Mouse (Mus musculus) lung, postnatal 0 days (tissue): Measurements from ENCODE around the gene Kcnj10. TPM values are rescaled to one million over a fixed set of nuclear protein-coding genes. Genes with fewer than 3 reads are reported as not detected.

ENCODE experiments used
- ATAC-seq: fragments of 200-750 bp; cut with Nextera tagmentation; 2 replicates; pipeline ENCODE4 v1.8.0; 2017; ENCODE audit warnings: moderate library complexity
- DNase-seq: peaks from one replicate; pipeline ENCODE4 v3.0.0-alpha.2; 2016; ENCODE audit warnings: low spot score
- H3K27ac ChIP-seq: fragments of 300-500 bp; sonication (generic); 2 replicates; pipeline ENCODE4 v1.5.1; 2014; ENCODE audit warnings: antibody characterized with exemption, mild to moderate bottlenecking, low read length, mixed read lengths
- H3K27me3 ChIP-seq: fragments of 300-500 bp; sonication (generic); replicated peaks from 2 replicates; pipeline ENCODE4 v1.6.1; 2014; ENCODE audit warnings: low read length, mixed read lengths; ENCODE audit not compliant: insufficient read depth
- H3K36me3 ChIP-seq: fragments of 300-500 bp; sonication (generic); 2 replicates; pipeline ENCODE4 v1.6.1; 2014; ENCODE audit warnings: low read length, mixed read lengths; ENCODE audit not compliant: insufficient read depth
- H3K4me1 ChIP-seq: fragments of 300-500 bp; sonication (generic); 2 replicates; pipeline ENCODE4 v1.6.1; 2014; ENCODE audit warnings: antibody characterized with exemption, low read depth, low read length, mixed read lengths; ENCODE audit not compliant: insufficient read depth
- H3K4me2 ChIP-seq: fragments of 300-500 bp; sonication (generic); replicated peaks from 2 replicates; pipeline ENCODE4 v1.6.1; 2014; ENCODE audit warnings: low read depth, mild to moderate bottlenecking, low read length, moderate library complexity, mixed read lengths
- H3K4me3 ChIP-seq: fragments of 300-500 bp; sonication (generic); 2 replicates; pipeline ENCODE4 v1.5.1; 2014; ENCODE audit warnings: low read depth, low read length
- H3K9ac ChIP-seq: fragments of 300-500 bp; sonication (generic); replicated peaks from 2 replicates; pipeline ENCODE4 v1.6.1; 2014; ENCODE audit warnings: low read depth, mild to moderate bottlenecking
- H3K9me3 ChIP-seq: fragments of 300-500 bp; sonication (generic); 2 replicates; pipeline ENCODE4 v1.6.1; 2016; ENCODE audit warnings: low read length, mixed read lengths
- CTCF ChIP-seq: IDR thresholded peaks from 2 replicates; pipeline ENCODE4 v1.5.1; 2016; ENCODE audit warnings: antibody characterized with exemption, mild to moderate bottlenecking
- EP300 ChIP-seq: IDR thresholded peaks from 2 replicates; pipeline ENCODE4 v1.6.1; 2016; ENCODE audit warnings: antibody characterized with exemption, mild to moderate bottlenecking, control low read depth
- WGBS: fragments of 180-500 bp; shearing (Covaris S2); extraction: QIAGEN DNeasy Blood & Tissue Kit; methylation state at CpG from one replicate; pipeline ENCODE4 v1.1.7; 2014; 5-methylcytosine and 5-hydroxymethylcytosine counted together
- polyA plus RNA-seq: library from polyadenylated mRNA; unstranded; fragments of >200 nt; fragmentation: Nextera tagmentation; extraction: Ambion mirVana; gene quantifications from 2 replicates; pipeline ENCODE4 v1.2.1, GENCODE M21; 2015

The Kcnj10 gene
- polyA plus RNA-seq, 1 experiment from 2014 or later: 0.04 TPM

GRCm38 (mm10) chr1:172352001-172352400 is 11.0 kb downstream of the Kcnj10 start:
- H3K4me3 ChIP-seq: no peak overlapping the region
- no peak overlapping the region for H3K9ac ChIP-seq
- no peaks in the 10 kb centered on the region for H3K36me3 ChIP-seq
- no peak overlapping the region for H3K27ac ChIP-seq
- no peak for DNase-seq
- ATAC-seq: no peak
- peaks cover 7% of the 10 kb centered on the region; the same call in 1 of the 2 replicates for H3K27me3 ChIP-seq
- TF ChIP-seq CTCF (no peak), EP300 (no peak)
- H3K9me3 ChIP-seq: no peaks in the 10 kb centered on the region
- no peak overlapping the region for H3K4me2 ChIP-seq
- no peaks in the 10 kb centered on the region for H3K4me1 ChIP-seq
- 55% methylated on average over 6 of the region's 6 CpGs for WGBS

GRCm38 (mm10) chr1:172352453-172352852 is 11.4 kb downstream of the Kcnj10 start:
- 80% methylated on average over 3 of the region's 3 CpGs for WGBS
- ATAC-seq (no peak), DNase-seq (no peak)
- Histone ChIP-seq H3K4me2 (no peak overlapping the region), H3K9me3 (no peaks in the 10 kb centered on the region), H3K9ac (no peak overlapping the region), H3K4me1 (no peaks in the 10 kb centered on the region), H3K27ac (no peak overlapping the region), H3K4me3 (no peak overlapping the region), H3K36me3 (no peaks in the 10 kb centered on the region), H3K27me3 (peaks cover 7% of the 10 kb centered on the region; the same call in 1 of the 2 replicates)
- TF ChIP-seq CTCF (no peak), EP300 (no peak)

GRCm38 (mm10) chr1:172355336-172355735 is 14.3 kb downstream of the Kcnj10 start:
- TF ChIP-seq CTCF (no peak), EP300 (no peak)
- Histone ChIP-seq H3K9ac (no peak overlapping the region), H3K4me1 (no peaks in the 10 kb centered on the region), H3K27ac (no peak overlapping the region), H3K4me2 (no peak overlapping the region), H3K9me3 (no peaks in the 10 kb centered on the region), H3K36me3 (no peaks in the 10 kb centered on the region), H3K27me3 (peaks cover 7% of the 10 kb centered on the region; the same call in 1 of the 2 replicates), H3K4me3 (no peak overlapping the region)
- no peak for DNase-seq
- WGBS: 46% methylated on average over 3 of the region's 3 CpGs
- ATAC-seq: no peak

DNA sequence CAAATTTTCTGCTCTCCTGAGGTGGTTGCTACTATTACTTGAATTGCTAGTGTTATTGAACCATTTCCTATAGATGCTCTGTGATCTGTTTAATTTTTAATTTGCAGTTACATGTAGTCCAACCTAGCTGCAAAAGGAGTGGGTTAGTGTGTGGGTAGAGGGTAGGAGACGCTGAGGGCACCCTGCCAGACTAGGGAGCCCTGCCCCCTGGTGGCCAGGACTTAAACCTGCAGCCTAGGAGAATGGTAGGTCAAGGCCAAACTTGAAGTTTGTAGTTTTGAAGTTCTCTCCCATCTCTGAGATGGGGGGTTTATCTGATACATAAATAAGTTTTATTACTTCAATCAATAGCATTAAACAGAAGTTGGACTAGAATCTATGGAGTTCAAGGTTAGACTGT is 16.5 kb downstream of the Kcnj10 start:
- H3K9me3 ChIP-seq: no peaks in the 10 kb centered on the region
- no peaks in the 10 kb centered on the region for H3K36me3 ChIP-seq
- ATAC-seq: peak; percentile 57
- H3K4me3 ChIP-seq: no peak overlapping the region
- WGBS: 0% methylated on average over 1 of the region's 1 CpGs
- no peak overlapping the region for H3K4me2 ChIP-seq
- H3K27me3 ChIP-seq: no peaks in the 10 kb centered on the region
- TF ChIP-seq EP300 (no peak), CTCF (peak; percentile 93)
- peak; percentile 54 for DNase-seq
- no peaks in the 10 kb centered on the region for H3K4me1 ChIP-seq
- H3K9ac ChIP-seq: no peak overlapping the region
- H3K27ac ChIP-seq: no peak overlapping the region

DNA sequence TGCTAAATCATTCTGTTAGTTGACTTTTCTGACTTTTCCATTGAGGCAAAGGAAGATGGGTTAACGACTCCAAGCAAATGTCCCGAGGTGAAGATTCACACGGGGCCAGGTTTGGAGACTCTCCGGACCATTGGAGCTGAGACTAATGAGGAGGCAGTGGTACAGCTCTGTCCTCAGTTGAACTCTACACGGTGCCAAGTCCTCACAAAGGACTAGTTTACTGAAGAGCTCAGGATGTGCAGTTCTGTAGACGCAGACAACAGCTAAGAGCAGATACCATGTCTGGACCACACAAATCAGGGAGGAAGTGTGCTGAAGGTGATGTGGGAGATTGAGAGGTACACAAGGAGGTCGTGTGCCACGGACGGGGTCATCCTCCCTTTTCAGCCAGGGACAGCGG is 17.3 kb downstream of the Kcnj10 start:
- Histone ChIP-seq H3K27ac (no peak overlapping the region), H3K9me3 (no peaks in the 10 kb centered on the region), H3K27me3 (no peaks in the 10 kb centered on the region), H3K9ac (no peak overlapping the region), H3K4me2 (no peak overlapping the region), H3K36me3 (no peaks in the 10 kb centered on the region), H3K4me1 (no peaks in the 10 kb centered on the region), H3K4me3 (no peak overlapping the region)
- TF ChIP-seq CTCF: no peak
- TF ChIP-seq EP300: no peak
- no peak for DNase-seq
- WGBS: 78% methylated on average over 10 of the region's 10 CpGs
- ATAC-seq: no peak

- ATAC-seq: peak; percentile 82
- H3K9ac ChIP-seq: no peak overlapping the region
- DNase-seq: peak; percentile 78
- no peak overlapping the region for H3K27ac ChIP-seq
- no peaks in the 10 kb centered on the region for H3K36me3 ChIP-seq
- no peaks in the 10 kb centered on the region for H3K27me3 ChIP-seq
- no peaks in the 10 kb centered on the region for H3K4me1 ChIP-seq
- H3K9me3 ChIP-seq: no peaks in the 10 kb centered on the region
- TF ChIP-seq CTCF (peak; percentile 78), EP300 (no peak)
- WGBS: 13% methylated on average over 6 of the region's 6 CpGs
- no peak overlapping the region for H3K4me2 ChIP-seq
- no peak overlapping the region for H3K4me3 ChIP-seq
Measured at GRCm38 (mm10) chr1:172364684-172365083, 23.7 kb downstream of the Kcnj10 start.
